Mouse (Mus musculus): ENCODE data around the gene Frat2.

Frat2 gene

GRCm38 (mm10) chr19:41846366-41847090, 1.4 kb downstream of the Frat2 start:
- DNase-seq (ENCODE audit: low spot score in 2 of 2) = no peak

DNA sequence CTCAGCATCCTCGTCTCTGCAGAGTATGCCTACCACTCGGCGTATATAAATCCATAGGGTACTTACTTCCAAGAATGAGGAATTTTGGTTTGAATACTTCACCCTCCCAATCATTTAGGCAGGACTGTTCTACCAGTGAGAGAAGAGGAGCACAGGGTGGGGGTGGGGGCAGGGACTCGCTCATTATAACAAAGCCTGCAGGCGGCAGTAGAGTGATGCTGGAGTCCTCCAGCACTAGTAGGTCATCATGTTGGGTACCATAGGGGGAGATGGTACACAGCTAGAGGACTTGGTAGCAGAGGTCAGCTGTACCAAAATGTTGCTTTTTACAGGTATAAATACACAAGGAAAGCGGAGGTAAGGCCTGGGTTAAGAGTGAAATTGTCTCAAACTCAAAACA, 3.6 kb downstream of the Frat2 start:
- no peak for DNase-seq (ENCODE audit: low spot score in 2 of 2)

GRCm38 (mm10) chr19:41842706-41843105, 5.2 kb downstream of the Frat2 start:
- DNase-seq (ENCODE audit: low spot score in 2 of 2) = no peak

DNA sequence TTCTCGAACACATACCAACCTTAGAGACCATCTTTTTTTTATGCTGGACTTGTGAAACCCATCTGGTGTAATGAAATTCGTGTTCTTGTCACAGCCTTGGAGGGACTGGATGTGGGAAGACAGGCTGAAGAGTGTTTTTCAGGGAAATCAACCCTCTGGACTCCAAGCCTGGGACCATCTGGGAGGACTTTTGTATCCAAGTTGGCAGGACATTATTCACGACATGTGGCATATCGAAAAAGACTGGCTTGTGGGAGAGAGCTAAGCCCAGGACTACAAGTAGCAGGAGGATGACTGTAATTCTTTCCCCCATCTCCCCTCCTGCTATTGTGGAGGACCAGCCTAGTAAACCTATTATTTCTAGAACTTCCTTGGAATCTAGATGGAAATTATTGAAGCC, 5.7 kb downstream of the Frat2 start:
- no peak for DNase-seq (ENCODE audit: low spot score in 2 of 2)

DNA sequence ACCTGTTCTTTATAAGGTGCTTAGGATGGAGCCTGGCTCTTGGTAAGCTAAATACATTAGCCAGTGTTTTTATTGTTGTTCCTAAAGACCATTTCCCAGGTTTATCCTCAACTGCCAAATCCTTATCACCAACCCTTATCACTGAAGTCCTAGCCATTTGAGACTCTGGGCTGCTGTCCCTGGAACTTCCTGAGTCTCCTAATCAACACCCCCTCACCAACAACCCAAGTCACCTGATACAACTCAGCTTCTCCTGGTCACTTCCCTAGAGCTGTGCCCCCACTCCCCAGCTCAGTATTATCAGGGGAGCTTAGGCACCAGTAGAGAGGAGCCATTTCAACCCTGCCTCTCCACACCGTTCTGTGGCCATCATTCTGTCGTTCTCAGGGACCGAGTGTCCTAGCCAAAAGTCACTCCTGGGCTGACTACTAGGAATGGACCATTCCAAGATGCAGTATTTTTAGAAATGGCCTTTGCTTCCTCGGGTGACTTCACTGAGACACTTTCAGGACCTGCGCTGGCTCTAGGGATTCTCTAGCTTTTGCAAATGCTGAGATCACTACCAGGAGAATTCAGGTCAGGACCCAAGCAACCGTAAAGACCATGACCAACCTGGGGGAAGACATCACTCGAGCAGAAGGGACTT, 6.7 kb downstream of the Frat2 start:
- DNase-seq (ENCODE audit: low spot score in 2 of 2) = no peak

DNA sequence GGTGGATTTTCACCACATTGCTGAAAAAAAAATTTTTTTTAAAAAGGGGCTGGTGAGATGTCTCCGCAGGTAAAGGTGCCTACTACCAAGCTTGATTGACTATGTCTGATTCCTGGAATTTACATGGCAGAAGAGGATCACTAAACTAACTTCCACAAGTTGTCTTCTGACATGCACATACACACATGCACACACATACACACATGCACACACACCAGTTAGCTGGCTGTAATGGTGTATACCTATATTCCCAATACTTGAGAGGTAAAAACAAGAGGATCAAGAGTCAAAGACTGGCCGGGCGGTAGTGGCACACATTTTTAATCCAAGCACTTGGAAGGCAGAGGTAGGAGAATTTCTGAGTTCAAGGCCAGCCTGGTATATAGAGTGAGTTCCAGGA, 8.2 kb downstream of the Frat2 start:
- DNase-seq (ENCODE audit: low spot score in 2 of 2) = no peak

DNA sequence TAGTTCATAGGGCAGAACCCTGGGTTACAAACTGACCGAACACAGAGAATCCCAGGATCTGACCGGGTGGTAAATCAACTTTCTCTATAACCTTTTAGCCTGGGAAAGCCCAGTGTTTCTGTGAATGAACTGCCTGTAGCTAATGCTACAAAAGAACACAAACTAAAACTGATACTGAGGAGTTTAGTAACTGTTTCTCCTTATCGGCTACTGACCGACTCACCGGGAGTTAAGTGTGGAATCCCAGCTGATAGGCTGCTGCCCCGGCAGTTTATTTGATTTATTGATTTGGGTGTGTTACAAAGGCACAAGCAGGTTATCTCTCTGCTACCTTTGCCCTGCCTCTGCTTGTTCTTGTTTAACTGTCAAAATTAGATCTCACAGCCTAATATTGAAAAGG, 9.1 kb downstream of the Frat2 start:
- no peak for DNase-seq (ENCODE audit: low spot score in 2 of 2)

DNA sequence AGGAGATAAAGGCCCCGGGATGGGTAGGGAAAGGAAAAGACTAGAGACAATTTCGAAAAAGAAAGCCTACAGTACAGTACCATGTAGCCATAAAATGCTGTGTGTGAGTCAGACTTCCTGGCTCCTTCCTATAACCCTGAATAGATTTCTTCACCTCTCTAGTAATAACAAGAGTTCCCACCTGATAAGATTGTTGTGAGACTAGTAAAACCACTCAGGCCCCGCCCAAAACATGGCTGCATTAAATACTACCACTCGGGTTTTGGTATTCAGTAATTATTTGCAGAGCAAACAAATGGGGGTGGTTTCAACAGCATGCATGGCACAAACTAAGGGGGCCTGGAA, 10.0 kb downstream of the Frat2 start:
- DNase-seq (ENCODE audit: low spot score in 2 of 2) = no peak

DNA sequence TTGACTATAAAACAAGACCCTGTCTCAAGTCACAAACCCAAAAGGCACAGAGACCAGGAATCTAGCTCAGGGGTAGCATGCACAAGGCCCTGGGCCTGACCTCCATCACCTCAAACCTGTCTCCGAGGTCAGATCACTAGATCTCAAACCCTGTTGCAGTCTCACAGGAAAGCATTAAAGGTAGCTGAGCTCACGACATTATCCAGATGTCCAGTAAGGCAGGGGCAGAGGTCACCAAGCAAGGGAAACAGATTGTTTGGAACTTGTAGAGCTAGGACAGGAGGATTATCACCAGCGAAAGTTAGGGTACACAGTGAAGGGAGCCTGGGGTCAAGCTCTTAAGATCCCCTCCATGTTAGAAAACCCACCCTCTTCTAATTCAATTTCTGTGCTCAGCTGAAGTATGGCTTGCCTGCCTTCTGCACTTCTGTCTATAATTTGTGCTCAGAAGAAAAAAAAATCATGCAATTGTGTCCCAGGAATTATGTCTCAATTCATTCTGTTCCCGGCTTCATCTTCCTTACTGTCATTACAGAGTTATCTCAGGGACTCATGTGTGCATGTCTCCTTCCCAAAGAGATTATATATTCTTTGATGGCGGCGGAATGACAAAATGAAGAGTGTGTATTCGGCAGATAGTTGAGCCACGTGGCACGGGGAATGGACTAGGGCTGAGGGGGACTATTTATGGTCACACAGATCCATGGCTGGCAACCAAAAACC, 10.6 kb downstream of the Frat2 start:
- no peak for DNase-seq (ENCODE audit: low spot score in 2 of 2)

DNA sequence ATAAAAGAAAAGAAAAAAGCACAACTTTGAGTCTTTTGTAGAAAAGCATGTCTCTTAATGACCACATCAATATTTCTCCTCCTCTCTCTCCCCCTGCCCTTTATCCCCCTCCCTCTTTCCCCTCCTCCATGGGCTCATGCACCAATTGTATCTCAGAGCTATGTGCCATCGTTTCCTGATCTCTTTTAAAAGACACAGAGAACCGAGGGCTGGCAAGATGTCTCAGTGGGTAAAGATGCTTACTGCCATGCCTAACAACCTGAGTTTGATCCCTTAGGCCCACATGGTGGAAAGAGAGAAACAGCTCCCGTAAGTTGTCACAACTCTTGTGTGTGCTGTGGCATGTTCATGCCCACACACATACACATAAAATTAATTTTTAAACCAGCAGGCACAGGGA, 11.2 kb downstream of the Frat2 start:
- no peak for DNase-seq (ENCODE audit: low spot score in 2 of 2)

GRCm38 (mm10) chr19:41835816-41836215, 12.1 kb downstream of the Frat2 start:
- peak in 1 of 2 experiments; percentile 62 for DNase-seq (ENCODE audit: low spot score in 2 of 2)

DNA sequence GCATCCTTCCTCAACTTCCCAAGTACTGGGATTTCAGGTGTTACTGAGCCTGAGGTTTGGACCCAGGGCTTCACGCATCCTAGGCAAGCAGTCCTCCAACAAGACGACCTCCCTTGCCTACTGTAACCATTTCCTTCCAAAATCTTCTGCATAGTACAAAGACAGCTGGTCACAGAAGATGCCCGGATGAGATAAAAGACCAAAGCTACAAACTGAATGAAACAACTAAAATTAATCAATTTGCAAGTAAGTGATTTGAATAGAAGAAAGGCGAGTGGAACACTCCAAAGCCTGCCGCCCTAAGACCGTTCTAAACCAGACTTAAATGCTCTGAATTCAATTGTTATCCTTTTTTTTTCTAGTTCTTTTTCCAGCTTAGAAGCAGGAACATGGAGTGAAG, 12.5 kb downstream of the Frat2 start:
- DNase-seq (ENCODE audit: low spot score in 2 of 2) = no peak

GRCm38 (mm10) chr19:41832501-41833201, 15.3 kb downstream of the Frat2 start:
- no peak for DNase-seq (ENCODE audit: low spot score in 2 of 2)

DNA sequence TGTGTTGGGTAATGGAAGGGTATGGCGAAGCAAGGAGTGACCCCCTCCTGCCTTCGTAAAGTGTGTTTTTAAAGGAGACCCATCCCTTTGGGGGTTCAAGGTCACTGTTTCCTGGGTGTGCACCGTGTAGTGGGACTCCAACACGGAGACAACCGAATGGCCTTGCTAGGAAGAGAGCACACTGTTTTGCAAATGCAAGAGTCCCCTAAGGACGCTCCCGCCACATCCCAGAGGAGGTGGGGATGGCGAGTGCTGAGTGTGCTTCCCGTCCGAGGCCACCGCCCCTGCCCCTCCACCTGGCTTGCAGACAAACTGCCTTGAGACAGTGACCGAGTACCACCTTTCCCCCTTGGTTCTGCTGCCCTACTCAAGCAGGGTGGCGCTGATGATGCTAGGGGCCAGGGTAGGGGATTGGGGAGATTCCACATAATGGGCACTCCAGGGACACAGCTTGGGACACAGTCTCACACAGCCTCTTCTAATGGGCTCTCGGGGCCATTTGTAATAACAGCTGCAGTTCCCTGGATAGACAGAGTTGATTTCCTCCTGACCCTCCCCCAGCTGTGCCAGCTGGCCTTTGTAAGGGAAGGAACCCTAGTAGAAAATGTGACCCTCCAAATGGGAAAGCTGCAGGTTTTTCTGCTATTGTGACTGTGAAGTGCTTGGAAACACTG, 16.1 kb downstream of the Frat2 start:
- DNase-seq (ENCODE audit: low spot score in 2 of 2) = no peak

DNA sequence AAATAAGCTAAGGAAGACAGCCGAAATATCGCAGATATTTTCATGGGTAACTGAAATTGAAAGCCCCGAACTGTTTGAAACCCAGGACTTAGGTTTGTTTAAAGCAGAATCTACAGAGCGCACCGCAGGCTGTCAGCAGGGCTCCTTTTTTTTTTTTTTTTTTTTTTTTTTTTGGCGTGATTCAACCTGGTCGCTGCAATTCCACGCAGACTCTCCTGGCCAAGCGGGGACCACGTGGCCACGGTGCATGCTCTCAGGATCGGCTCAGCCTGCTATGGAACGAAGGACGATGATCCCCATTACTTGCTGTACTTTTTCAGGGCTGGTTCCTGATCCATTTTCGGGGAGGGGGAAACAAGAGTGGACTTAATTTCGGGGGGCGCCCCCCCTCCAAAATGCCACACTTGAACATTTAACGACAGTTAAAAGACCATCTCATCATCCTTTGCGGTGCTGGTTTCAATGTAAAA, 16.8 kb downstream of the Frat2 start:
- no peak for DNase-seq (ENCODE audit: low spot score in 2 of 2)

DNA sequence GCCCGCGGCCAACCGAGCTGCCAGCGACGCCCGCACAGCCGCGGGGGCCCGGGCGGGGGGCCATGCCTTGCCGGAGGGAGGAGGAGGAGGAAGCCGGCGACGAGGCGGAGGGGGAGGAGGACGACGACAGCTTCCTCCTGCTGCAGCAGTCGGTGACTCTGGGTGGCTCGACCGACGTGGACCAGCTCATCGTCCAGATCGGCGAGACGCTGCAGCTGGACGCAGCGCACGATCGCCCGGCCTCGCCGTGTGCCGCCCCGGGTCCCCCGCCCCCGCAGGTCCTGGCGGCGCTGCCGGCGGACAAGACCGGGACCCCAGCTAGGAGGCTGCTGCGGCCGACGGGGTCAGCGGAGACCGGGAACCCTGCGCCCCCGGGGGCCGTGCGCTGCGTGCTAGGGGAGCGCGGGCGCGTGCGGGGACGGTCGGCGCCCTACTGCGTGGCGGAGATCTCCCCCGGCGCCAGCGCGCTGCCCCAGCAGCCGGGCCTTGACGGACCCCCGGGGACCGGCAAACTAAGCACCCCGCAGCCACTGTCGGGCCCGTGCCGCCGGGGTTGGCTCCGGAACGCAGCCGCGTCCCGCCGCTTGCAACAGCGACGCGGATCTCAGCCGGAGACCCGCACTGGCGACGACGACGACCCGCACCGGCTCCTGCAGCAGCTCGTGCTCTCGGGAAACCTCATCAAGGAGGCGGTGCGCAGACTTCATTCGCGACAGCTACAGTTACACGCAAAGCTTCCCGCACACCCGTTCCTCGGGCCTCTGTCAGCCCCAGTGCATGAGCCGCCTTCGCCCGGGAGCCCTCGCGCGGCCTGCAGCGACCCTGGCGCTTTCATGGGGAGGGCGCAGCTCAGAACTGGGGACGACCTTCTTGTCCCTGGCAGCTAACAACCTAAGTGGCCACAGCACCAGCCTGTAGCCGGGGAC, 17.6 kb downstream of the Frat2 start:
- DNase-seq (ENCODE audit: low spot score in 2 of 2) = peak in 1 of 2 experiments; percentile 43

- peak; percentile 87 to 92 for DNase-seq (ENCODE audit: low spot score in 2 of 2)
Observed at GRCm38 (mm10) chr19:41829381-41830105, 18.4 kb downstream of the Frat2 start, which contains the start of gene Frat1. Frat1 (plus strand) TSS chr19:41829970.

- DNase-seq (ENCODE audit: low spot score in 2 of 2) = no peak
Observed at GRCm38 (mm10) chr19:41828941-41829340, 19.0 kb downstream of the Frat2 start.

GRCm38 (mm10) chr19:41826529-41826928, 21.4 kb downstream of the Frat2 start:
- DNase-seq (ENCODE audit: low spot score in 2 of 2) = no peak

DNA sequence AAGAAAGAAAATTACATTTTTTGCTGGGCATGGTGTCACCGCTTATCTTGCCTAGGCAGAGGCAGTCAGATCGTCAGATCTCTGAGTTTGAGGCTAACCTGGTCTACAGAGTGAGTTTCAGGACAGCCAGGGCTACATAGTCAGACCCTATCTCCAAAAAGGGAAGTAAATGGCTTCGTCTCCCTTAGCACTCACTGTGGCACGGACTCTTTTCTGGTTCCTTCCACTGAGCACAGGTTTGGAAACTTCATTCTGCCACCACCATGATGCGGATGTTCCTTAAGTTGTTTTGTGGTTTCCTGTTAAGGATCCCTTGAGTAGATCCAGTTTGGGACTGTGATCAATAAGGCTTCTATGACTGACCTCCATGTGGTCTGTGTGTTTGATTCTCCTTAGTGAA, 23.0 kb downstream of the Frat2 start:
- no peak for DNase-seq (ENCODE audit: low spot score in 2 of 2)
